Mouse (Mus musculus) granulocyte monocyte progenitor cell, adult 5-6 weeks (primary cell): ENCODE results near the gene Ptpn11. TPM values are rescaled to one million over a fixed set of nuclear protein-coding genes. Genes with fewer than 3 reads are reported as not detected.
A peak's percentile ranks its signal among the peaks of the same experiment; 100 is the strongest.

Experiments
- ATAC-seq: replicated peaks from 2 replicates; pipeline ENCODE4 v1.8.0; 2016; ENCODE audit warnings: mild to moderate bottlenecking, moderate TSS enrichment, inconsistent platforms; ENCODE audit not compliant: poor library complexity, severe bottlenecking
- total RNA-seq, 2 experiments: library from RNA; stranded (forward) in 1 of 2; stranded (reverse) in 1 of 2; fragments of 200-712, 200-1000 nt in 1 of 2; fragments of >200 nt in 1 of 2; fragmentation: Nextera tagmentation in 1 of 2; gene quantifications; 2 replicates each; pipeline ENCODE4 v1.2.3; 2014 to 2017

Gene Ptpn11
- total RNA-seq, 2 experiments from 2014 or later, result 33.6 to 45.8 TPM

GRCm38 (mm10) chr5:121131801-121132200 is 59.4 kb downstream of the Ptpn11 start:
- ATAC-seq, result no peak

- no peak for ATAC-seq
Measured at GRCm38 (mm10) chr5:121129254-121129653, 61.9 kb downstream of the Ptpn11 start.

- no peak for ATAC-seq
Measured at GRCm38 (mm10) chr5:121126051-121126450, 65.1 kb downstream of the Ptpn11 start.

DNA sequence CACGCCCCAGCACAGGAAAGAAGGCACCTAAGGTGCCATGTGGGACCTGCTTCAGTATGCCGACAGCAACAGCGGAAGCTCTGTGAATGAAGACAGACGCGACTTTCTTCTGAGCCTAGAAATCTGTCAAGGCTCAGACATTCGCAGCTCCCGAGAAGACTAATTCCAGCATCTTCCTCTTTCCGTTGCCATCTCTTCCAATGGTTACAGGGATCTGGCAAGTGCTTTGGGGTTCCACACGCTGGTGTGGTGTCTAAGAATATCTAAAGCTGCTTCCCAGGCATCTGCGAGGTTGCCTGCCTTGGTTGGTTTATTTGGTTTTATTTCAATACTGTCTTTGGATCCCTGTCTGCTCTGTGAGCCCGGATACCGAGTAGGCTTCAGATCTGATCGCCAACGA is 65.6 kb downstream of the Ptpn11 start:
- no peak for ATAC-seq

DNA sequence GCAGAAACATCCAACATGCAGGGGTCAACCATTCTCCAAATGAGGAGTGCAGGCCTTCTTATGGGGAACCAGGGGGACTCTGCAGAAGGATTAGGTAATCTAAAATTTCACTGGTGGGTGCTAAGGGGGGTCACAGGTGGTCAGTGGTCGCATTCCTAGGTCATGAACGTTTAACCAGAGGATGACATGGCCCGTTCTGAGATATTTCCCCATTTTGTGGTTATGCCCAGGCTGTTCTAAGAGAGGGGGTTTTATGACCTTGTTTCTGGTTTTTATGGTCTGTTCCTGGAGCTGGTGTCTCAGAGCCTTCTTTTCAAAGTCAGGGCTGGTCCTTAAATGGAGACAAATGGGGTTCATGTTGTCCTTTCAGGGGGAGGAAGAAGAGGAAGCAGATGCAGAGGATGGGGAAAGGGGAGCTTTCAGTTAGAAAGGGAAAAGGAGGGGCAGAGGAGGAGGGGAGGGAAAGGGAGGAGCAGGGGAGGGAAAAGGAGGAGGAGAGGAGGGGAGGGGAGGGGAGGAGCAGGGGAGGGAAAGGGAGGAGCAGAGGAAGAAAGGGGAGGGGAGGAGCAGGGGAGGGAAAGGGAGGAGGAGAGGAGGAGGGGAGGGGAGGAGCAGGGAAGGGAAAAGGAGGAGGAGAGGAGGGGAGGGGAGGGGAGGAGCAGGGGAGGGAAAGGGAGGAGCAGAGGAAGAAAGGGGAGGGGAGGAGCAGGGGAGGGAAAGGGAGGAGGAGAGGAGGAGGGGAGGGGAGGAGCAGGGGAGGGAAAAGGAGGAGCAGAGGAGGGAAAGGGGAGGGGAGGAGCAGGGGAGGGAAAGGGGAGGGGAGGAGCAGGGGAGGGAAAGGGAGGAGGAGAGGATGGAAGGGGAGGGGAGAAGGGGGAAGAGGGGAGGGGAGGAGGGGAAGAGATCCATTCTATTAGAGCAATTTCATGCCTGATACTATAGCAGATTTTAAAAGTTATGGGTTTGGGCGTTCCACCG is 66.7 kb downstream of the Ptpn11 start:
- ATAC-seq, result peak; percentile 61

DNA sequence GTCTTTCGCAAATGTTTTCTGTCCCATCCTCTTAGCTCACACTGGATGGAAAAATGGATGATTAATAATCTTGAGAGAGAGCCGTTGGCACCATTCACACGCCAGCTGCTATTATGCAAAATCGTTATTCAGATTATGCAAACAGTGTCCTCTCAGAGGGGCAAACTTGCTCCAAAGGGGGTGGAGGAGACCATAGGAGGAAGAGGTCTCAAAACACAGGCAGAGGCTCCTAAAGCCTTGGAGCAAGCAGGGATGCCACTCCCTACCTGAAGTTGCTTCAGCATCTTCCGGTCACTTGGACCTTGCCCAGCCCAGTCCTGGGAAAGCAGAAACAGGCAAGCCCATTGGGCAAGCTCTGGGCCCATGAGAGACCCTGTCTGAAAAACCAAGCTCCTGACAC is 67.8 kb downstream of the Ptpn11 start:
- ATAC-seq, result peak; percentile 50

GRCm38 (mm10) chr5:121122577-121122976 is 68.6 kb downstream of the Ptpn11 start:
- 0 out of 2 replicates have a peak, but pooled peaks have one; percentile 6 for ATAC-seq

DNA sequence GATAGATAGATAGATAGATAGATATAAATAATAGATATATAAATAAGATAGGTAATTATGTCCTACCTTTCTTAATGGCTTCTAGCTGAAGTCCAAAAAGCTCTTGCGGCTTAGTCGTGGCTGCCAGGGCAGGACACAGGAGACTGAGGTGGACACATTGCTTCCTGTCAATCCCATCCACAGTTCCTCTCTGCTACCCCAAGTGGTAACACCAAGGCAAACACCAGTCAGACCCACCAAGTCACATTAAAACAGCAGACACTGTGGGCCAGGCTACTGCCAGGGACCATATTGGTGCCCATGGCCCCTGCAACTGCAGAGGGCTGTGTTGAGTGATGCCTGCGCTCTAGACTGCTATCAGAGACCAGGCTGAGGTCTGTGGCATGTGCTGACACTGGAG is 69.2 kb downstream of the Ptpn11 start:
- ATAC-seq, result peak; percentile 31

DNA sequence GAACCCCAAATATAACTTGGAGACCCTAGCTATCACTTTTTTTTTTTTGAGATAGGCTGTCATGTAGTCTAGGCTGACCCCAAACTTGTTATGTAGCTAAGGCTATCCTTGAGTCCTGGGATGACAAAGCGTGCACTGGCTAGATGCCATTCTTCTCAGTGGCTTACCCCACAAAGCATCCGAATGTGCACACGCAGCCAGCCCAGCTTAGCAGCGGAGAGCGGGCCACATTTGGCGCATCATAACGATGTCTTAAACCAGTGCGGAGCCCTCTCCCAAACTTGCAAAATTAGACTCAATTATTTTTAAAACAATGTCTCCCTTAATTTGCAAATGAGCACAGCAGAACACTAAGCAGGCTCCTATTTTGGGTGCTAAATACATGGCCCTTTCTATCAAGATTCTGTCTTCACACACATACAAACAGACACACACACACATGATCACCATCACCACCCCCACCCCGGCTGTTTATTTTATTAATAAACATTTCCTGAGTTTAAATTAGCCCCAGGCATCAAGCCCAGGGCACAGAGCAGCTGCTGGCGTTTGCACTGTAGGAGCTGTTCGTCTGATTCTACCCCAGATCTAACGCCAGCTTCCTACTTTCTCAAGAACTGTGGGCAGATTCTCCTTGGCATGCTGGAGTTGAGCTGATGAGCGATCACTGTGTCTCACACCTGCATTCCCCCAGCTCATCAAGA is 71.7 kb downstream of the Ptpn11 start:
- no peak for ATAC-seq

- ATAC-seq, result no peak
Measured at GRCm38 (mm10) chr5:121118345-121118744, 72.9 kb downstream of the Ptpn11 start.

- no peak for ATAC-seq
Measured at GRCm38 (mm10) chr5:121116941-121117340, 74.3 kb downstream of the Ptpn11 start.

GRCm38 (mm10) chr5:121115391-121116157 is 75.6 kb downstream of the Ptpn11 start:
- ATAC-seq, result no peak

- no peak for ATAC-seq
Measured at GRCm38 (mm10) chr5:121114151-121114550, 77.0 kb downstream of the Ptpn11 start.

DNA sequence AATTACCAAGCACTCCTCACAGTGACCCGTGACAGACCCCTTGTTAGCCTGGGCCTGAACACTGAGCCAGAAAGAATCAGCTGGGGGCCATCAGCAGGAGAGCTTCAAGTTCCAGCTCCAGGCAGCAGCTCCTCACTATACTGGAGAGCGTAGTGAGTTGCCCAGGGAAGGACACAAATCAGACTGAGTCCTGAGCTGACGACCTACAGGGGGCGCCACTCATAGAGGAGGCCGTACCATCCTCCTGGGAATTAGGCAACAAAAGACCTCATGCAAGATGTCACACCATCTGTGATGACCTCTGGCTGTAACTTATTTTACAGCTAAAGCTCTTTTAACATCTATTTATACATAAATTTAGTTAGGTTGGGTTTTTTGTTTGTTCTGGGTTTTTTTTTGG is 78.8 kb downstream of the Ptpn11 start:
- ATAC-seq, result peak; percentile 62

GRCm38 (mm10) chr5:121111106-121111915 is 79.9 kb downstream of the Ptpn11 start:
- ATAC-seq, result peak; percentile 68

GRCm38 (mm10) chr5:121109185-121109584 is 82.0 kb downstream of the Ptpn11 start:
- ATAC-seq, result no peak

DNA sequence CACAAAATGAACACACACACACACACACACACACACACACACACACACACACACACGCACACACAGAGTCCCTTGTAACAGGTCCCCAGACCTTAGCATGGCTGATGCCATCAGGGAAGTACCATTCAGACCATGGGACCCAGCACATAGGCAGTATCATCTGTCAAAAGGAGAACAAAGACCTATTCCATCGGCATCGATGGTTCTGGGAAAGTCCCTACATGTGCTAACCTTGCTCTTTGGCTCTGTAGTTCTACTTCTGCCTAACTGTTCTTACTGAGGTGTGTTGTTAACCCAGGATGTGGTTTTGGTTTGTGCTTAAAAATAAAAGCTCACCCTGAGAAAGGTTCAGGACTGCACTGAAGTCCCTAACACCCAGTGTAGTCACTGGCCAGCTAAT is 84.3 kb downstream of the Ptpn11 start:
- ATAC-seq, result peak; percentile 77

DNA sequence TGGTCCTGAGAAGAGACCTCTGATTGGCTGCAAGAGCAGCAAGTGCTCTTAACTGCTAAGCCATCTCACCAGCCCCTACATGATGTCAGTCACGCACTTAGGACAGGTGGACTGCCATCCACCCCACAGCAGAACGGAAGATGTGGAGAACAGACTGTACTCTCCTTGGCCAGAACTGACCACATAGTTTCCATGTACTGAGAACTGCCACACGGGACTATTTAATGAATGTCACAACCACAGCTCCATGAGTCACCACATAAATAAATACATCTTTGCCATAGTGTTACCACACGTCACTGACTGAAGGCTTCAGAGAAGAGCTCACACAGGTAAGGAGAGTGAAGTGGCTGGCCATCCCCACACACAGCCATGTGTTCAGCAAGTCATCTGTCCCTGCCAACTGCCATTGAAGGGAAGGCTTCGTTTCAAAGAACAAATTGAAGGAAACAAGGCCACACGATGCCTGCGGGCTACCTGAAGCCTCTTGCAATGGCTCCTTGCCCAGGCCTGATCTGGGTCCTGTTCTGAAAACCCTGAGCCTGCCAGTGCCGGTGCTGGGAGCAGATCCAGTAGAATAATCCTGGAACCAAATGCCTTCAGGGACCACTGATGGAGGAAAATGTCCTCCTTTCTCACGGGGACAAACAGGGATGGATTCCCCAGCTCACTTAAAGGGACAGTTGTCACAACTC is 90.2 kb downstream of the Ptpn11 start:
- no peak for ATAC-seq

- ATAC-seq, result no peak
Measured at GRCm38 (mm10) chr5:121100095-121100494, 91.1 kb downstream of the Ptpn11 start.
